Mouse (Mus musculus) common myeloid progenitor, adult 5-6 weeks (primary cell): ENCODE results near the gene Cct8. TPM values are rescaled to one million over a fixed set of nuclear protein-coding genes. Genes with fewer than 3 reads are reported as not detected.
"Not testable (repeated sequence)": the region's sequence is repeated elsewhere in the genome, so short reads cannot be mapped to it uniquely, and the experiment has no call there.

Experiments
- ATAC-seq: replicated peaks from 2 replicates; pipeline ENCODE4 v1.8.0; 2016; ENCODE audit warnings: low read depth, mild to moderate bottlenecking, moderate TSS enrichment, inconsistent platforms; ENCODE audit not compliant: poor library complexity, severe bottlenecking
- total RNA-seq: library from RNA; stranded (forward); fragments of 200-1000, 187-1606 nt; gene quantifications from 2 replicates; pipeline ENCODE4 v1.2.3, GENCODE M21; 2017

The Cct8 gene
- 907 and 916 TPM in 2 replicates for total RNA-seq

- peak; percentile 92 for ATAC-seq
Measured at GRCm38 (mm10) chr16:87495716-87496447, at the start of gene Cct8. Gene Cct8 (minus strand): TSS chr16:87495873.

- ATAC-seq = no peak
Measured at GRCm38 (mm10) chr16:87528755-87529154, 33.1 kb upstream of the Cct8 start.

GRCm38 (mm10) chr16:87527553-87528249 is 32.0 kb upstream of the Cct8 start:
- no peak for ATAC-seq

- ATAC-seq = no peak
Measured at GRCm38 (mm10) chr16:87524228-87524627, 28.6 kb upstream of the Cct8 start.

- ATAC-seq = no peak
Measured at GRCm38 (mm10) chr16:87512331-87512730, 16.7 kb upstream of the Cct8 start.

GRCm38 (mm10) chr16:87511706-87512105 is 16.0 kb upstream of the Cct8 start:
- no peak for ATAC-seq

- ATAC-seq = peak; percentile 65
Measured at GRCm38 (mm10) chr16:87501304-87502078, 5.8 kb upstream of the Cct8 start.

- ATAC-seq = no peak
Measured at GRCm38 (mm10) chr16:87499556-87499955, 3.9 kb upstream of the Cct8 start.

GRCm38 (mm10) chr16:87497171-87497570 is 1.5 kb upstream of the Cct8 start:
- no peak for ATAC-seq

- ATAC-seq = no peak
Measured at GRCm38 (mm10) chr16:87496728-87497127, 1.1 kb upstream of the Cct8 start.

GRCm38 (mm10) chr16:87494955-87495655 is 568 bp downstream of the Cct8 start:
- peak; percentile 27 for ATAC-seq

- not testable (repeated sequence) for ATAC-seq
Measured at GRCm38 (mm10) chr16:87492191-87492792, 3.4 kb downstream of the Cct8 start.

GRCm38 (mm10) chr16:87488605-87489004 is 7.1 kb downstream of the Cct8 start:
- ATAC-seq = no peak

GRCm38 (mm10) chr16:87486739-87487138 is 8.9 kb downstream of the Cct8 start:
- no peak for ATAC-seq

GRCm38 (mm10) chr16:87484367-87484766 is 11.3 kb downstream of the Cct8 start:
- 0 out of 2 replicates have a peak, but pooled peaks have one; percentile 29 for ATAC-seq

- ATAC-seq = no peak
Measured at GRCm38 (mm10) chr16:87470579-87470978, 25.1 kb downstream of the Cct8 start.

- ATAC-seq = no peak
Measured at GRCm38 (mm10) chr16:87458752-87459151, 36.9 kb downstream of the Cct8 start.

- ATAC-seq = peak; percentile 33
Measured at GRCm38 (mm10) chr16:87455180-87455611, 40.5 kb downstream of the Cct8 start.

GRCm38 (mm10) chr16:87454419-87455179 is 41.1 kb downstream of the Cct8 start, which contains the start of gene Usp16:
Gene Usp16 (plus strand): TSS chr16:87454703.
- ATAC-seq = peak; percentile 98
